Mouse (Mus musculus) megakaryocyte, adult 5-6 weeks (primary cell): ENCODE measurements around the gene Pmpcb. TPM values are rescaled to one million over a fixed set of nuclear protein-coding genes. Genes with fewer than 3 reads are reported as not detected.

Experiments used
- ATAC-seq: 2 replicates; pipeline ENCODE4 v1.8.0; 2016; ENCODE audit warnings: mild to moderate bottlenecking, inconsistent platforms; ENCODE audit not compliant: poor library complexity, severe bottlenecking
- total RNA-seq, 2 experiments: library from RNA; stranded (forward) in 1 of 2; stranded (reverse) in 1 of 2; fragments of 153-499, 151-499 nt in 1 of 2; fragments of 221-1000, 200-1000 nt in 1 of 2; gene quantifications; 2 replicates each; pipeline versions ENCODE4 v1.2.3 to v1.2.4; 2015 to 2017

The Pmpcb gene
- total RNA-seq, 2 experiments from 2014 or later: 57.5 to 65.4 TPM

GRCm38 (mm10) chr5:21729107-21729506 is 7.8 kb upstream of the Pmpcb start:
- ATAC-seq: no peak

- ATAC-seq: no peak
Observed at GRCm38 (mm10) chr5:21732177-21732911, 4.6 kb upstream of the Pmpcb start.

- no peak for ATAC-seq
Observed at GRCm38 (mm10) chr5:21732930-21733329, 4.0 kb upstream of the Pmpcb start.

- no peak for ATAC-seq
Observed at GRCm38 (mm10) chr5:21735100-21735499, 1.8 kb upstream of the Pmpcb start.

GRCm38 (mm10) chr5:21735584-21735983 is 1.4 kb upstream of the Pmpcb start:
- peak; percentile 76 for ATAC-seq

- ATAC-seq: no peak
Observed at GRCm38 (mm10) chr5:21736046-21736445, 895 bp upstream of the Pmpcb start.

- ATAC-seq: no peak
Observed at GRCm38 (mm10) chr5:21737620-21738019, 679 bp downstream of the Pmpcb start.

GRCm38 (mm10) chr5:21739120-21739519 is 2.2 kb downstream of the Pmpcb start:
- ATAC-seq: no peak

- no peak for ATAC-seq
Observed at GRCm38 (mm10) chr5:21739881-21740280, 2.9 kb downstream of the Pmpcb start.

GRCm38 (mm10) chr5:21743606-21744005 is 6.7 kb downstream of the Pmpcb start:
- no peak for ATAC-seq

GRCm38 (mm10) chr5:21744651-21745050 is 7.7 kb downstream of the Pmpcb start:
- ATAC-seq: no peak

GRCm38 (mm10) chr5:21745966-21746365 is 9.0 kb downstream of the Pmpcb start:
- ATAC-seq: no peak

GRCm38 (mm10) chr5:21768506-21768905 is 31.6 kb downstream of the Pmpcb start:
- 0 out of 2 replicates have a peak, but pooled peaks have one; percentile 45 for ATAC-seq

- no peak for ATAC-seq
Observed at GRCm38 (mm10) chr5:21769841-21770240, 32.9 kb downstream of the Pmpcb start.

GRCm38 (mm10) chr5:21776491-21776890 is 39.5 kb downstream of the Pmpcb start:
- no peak for ATAC-seq

GRCm38 (mm10) chr5:21784161-21785052 is 47.5 kb downstream of the Pmpcb start:
- peak; percentile 8 for ATAC-seq

- ATAC-seq: peak; percentile 90
Observed at GRCm38 (mm10) chr5:21785053-21785452, 48.1 kb downstream of the Pmpcb start, which contains the start of the genes Dnajc2 and Psmc2. TSS of gene Dnajc2 (minus strand) at chr5:21785251. TSS of gene Psmc2 (plus strand) at chr5:21785283.

- no peak for ATAC-seq
Observed at GRCm38 (mm10) chr5:21785776-21786175, 48.8 kb downstream of the Pmpcb start.

GRCm38 (mm10) chr5:21786258-21787185 is 49.6 kb downstream of the Pmpcb start:
- ATAC-seq: peak; percentile 90
